Mouse (Mus musculus): ENCODE measurements around the gene Hist1h3f. TPM values are rescaled to one million over a fixed set of nuclear protein-coding genes. Genes with fewer than 3 reads are reported as not detected.

Gene Hist1h3f
- total and polyA plus RNA-seq, 3 experiments, result 1.2 to 541 TPM; not detected in 1

- TF ChIP-seq KAT2A (conservative IDR thresholded peaks at IDR 0.05; ENCODE audit: low read depth, low read length) (no peak), USF2 (IDR thresholded peaks at IDR 0.05; ENCODE audit: borderline replicate concordance in 1 of 2, insufficient read depth in 1 of 2, low read depth in 1 of 2, low read length in 2 of 2) (no peak), GATA1 (IDR thresholded peaks at IDR 0.05; ENCODE audit: low read depth, low read length) (no peak), E2F4 (IDR thresholded peaks at IDR 0.05; ENCODE audit: borderline replicate concordance, low read depth, low read length) (no peak), TAL1 (IDR thresholded peaks at IDR 0.05; ENCODE audit: low read length) (no peak), EP300 (IDR thresholded peaks at IDR 0.05; ENCODE audit: low read depth in 1 of 2, low read length in 2 of 2) (no peak), GABPA (IDR thresholded peaks at IDR 0.05; ENCODE audit: low read depth, low read length) (no peak), POLR2A (IDR thresholded peaks at IDR 0.05; ENCODE audit: control insufficient read depth in 1 of 2, insufficient read depth in 1 of 2, low read depth in 1 of 2, low read length in 2 of 2, poor library complexity in 1 of 2) (no peak)
- Histone ChIP-seq H3K36me3 (ENCODE audit: control insufficient read depth in 1 of 2, insufficient read depth in 2 of 2, low read length in 2 of 2) (peaks cover 0 to 21% of the 10 kb centered on the region in 2 experiments; a peak in 2 of 4 replicates), H3K9me3 (replicated peaks; ENCODE audit: insufficient read depth, low read length) (no peaks in the 10 kb centered on the region), H3K4me3 (ENCODE audit: control insufficient read depth in 1 of 2, insufficient read depth in 1 of 2, low read depth in 2 of 2, low read length in 2 of 2) (peak overlapping the region; percentile 49 to 70), H3K4me1 (ENCODE audit: control insufficient read depth in 1 of 2, insufficient read depth in 2 of 2, low read length in 2 of 2) (peaks cover 0 to 12% of the 10 kb centered on the region in 2 experiments; a peak in 2 of 4 replicates), H3K27ac (ENCODE audit: control insufficient read depth, low read depth, low read length) (peak overlapping the region; percentile 45; the same call in 1 of the 2 replicates), H3K79me2 (ENCODE audit: control insufficient read depth, insufficient read depth, low read length, poor library complexity) (no peaks in the 10 kb centered on the region), H3K9ac (ENCODE audit: control insufficient read depth, low read depth, low read length, poor library complexity, severe bottlenecking) (peak overlapping the region; percentile 67), H3K27me3 (ENCODE audit: control insufficient read depth in 1 of 2, insufficient read depth in 2 of 2, low read length in 2 of 2) (no peaks in the 10 kb centered on the region)
- DNase-seq (ENCODE audit: low read depth, low spot score), result no peak
Measured at GRCm38 (mm10) chr13:23518295-23518603, 25.6 kb upstream of the Hist1h3f start.

- Histone ChIP-seq H3K79me2 (ENCODE audit: control insufficient read depth, insufficient read depth, low read length, poor library complexity) (no peaks in the 10 kb centered on the region), H3K27ac (ENCODE audit: control insufficient read depth, low read depth, low read length) (no peak overlapping the region)
- peak; percentile 86 for DNase-seq (ENCODE audit: low read depth, low spot score)
Measured at GRCm38 (mm10) chr13:23518885-23519284, 25.0 kb upstream of the Hist1h3f start.

DNA sequence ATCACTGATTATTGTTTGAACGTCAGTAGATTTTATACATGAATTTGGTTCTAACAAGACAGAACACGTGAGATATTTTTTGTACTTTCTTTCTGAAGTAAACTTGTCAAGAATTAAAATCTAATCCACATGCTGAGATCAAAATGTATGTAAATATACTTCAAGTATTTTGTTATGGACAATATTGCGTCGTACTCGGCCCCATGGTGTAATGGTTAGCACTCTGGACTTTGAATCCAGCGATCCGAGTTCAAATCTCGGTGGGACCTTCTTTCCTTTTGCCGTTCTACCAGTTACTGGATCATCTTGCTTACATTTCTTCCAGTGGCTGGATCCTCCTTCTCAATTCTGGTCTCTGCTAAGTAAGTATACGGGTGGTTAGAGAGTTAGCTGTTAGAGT is 24.4 kb upstream of the Hist1h3f start:
- H3K27ac ChIP-seq (ENCODE audit: control insufficient read depth, low read depth, low read length), result no peak overlapping the region
- peak; percentile 49; the same call in 1 of the 2 replicates for TF ChIP-seq GATA1 (IDR thresholded peaks at IDR 0.05; ENCODE audit: low read depth, low read length)
- peak; percentile 99 for TF ChIP-seq TBP (IDR thresholded peaks at IDR 0.05; ENCODE audit: low read depth, low read length)
- no peak for TF ChIP-seq UBTF (IDR thresholded peaks at IDR 0.05; ENCODE audit: borderline replicate concordance, insufficient read depth, low read depth, low read length)
- no peaks in the 10 kb centered on the region for H3K9me3 ChIP-seq (replicated peaks; ENCODE audit: insufficient read depth, low read length)
- H3K9ac ChIP-seq (ENCODE audit: control insufficient read depth, low read depth, low read length, poor library complexity, severe bottlenecking), result peak overlapping the region; percentile 9
- peak; percentile 87 for DNase-seq (ENCODE audit: low read depth, low spot score)
- H3K4me3 ChIP-seq (ENCODE audit: control insufficient read depth in 1 of 2, insufficient read depth in 1 of 2, low read depth in 2 of 2, low read length in 2 of 2), result peak overlapping the region; percentile 25 to 52
- H3K36me3 ChIP-seq (ENCODE audit: control insufficient read depth in 1 of 2, insufficient read depth in 2 of 2, low read length in 2 of 2), result peaks cover 0 to 23% of the 10 kb centered on the region in 2 experiments; a peak in 2 of 4 replicates
- H3K4me1 ChIP-seq (ENCODE audit: control insufficient read depth in 1 of 2, insufficient read depth in 2 of 2, low read length in 2 of 2), result peaks cover 2 to 12% of the 10 kb centered on the region in 2 experiments
- H3K79me2 ChIP-seq (ENCODE audit: control insufficient read depth, insufficient read depth, low read length, poor library complexity), result no peaks in the 10 kb centered on the region
- no peaks in the 10 kb centered on the region for H3K27me3 ChIP-seq (ENCODE audit: control insufficient read depth in 1 of 2, insufficient read depth in 2 of 2, low read length in 2 of 2)

More at GRCm38 (mm10) chr13:23518885-23519284, 25.0 kb upstream of the Hist1h3f start:
- H3K9ac ChIP-seq (ENCODE audit: control insufficient read depth, low read depth, low read length, poor library complexity, severe bottlenecking), result peak overlapping the region; percentile 67
- H3K4me3 ChIP-seq (ENCODE audit: control insufficient read depth in 1 of 2, insufficient read depth in 1 of 2, low read depth in 2 of 2, low read length in 2 of 2), result peak overlapping the region; percentile 49 to 52
- no peaks in the 10 kb centered on the region for H3K27me3 ChIP-seq (ENCODE audit: control insufficient read depth in 1 of 2, insufficient read depth in 2 of 2, low read length in 2 of 2)
- peaks cover 0 to 12% of the 10 kb centered on the region in 2 experiments; a peak in 2 of 4 replicates for H3K4me1 ChIP-seq (ENCODE audit: control insufficient read depth in 1 of 2, insufficient read depth in 2 of 2, low read length in 2 of 2)
- no peaks in the 10 kb centered on the region for H3K9me3 ChIP-seq (replicated peaks; ENCODE audit: insufficient read depth, low read length)
- H3K36me3 ChIP-seq (ENCODE audit: control insufficient read depth in 1 of 2, insufficient read depth in 2 of 2, low read length in 2 of 2), result peaks cover 0 to 21% of the 10 kb centered on the region in 2 experiments; a peak in 2 of 4 replicates
- TF ChIP-seq SMC3 (IDR thresholded peaks at IDR 0.05; ENCODE audit: low read depth, low read length), result no peak
- TF ChIP-seq NELFE (IDR thresholded peaks at IDR 0.05; ENCODE audit: low read depth, low read length), result no peak
- no peak for TF ChIP-seq MAZ (IDR thresholded peaks at IDR 0.05; ENCODE audit: low read depth, low read length)
- no peak for TF ChIP-seq POLR2AphosphoS2 (IDR thresholded peaks at IDR 0.05; ENCODE audit: low read length)
- peak; percentile 94 for TF ChIP-seq GATA1 (IDR thresholded peaks at IDR 0.05; ENCODE audit: low read depth, low read length)
- TF ChIP-seq TBP (IDR thresholded peaks at IDR 0.05; ENCODE audit: low read depth, low read length), result peak; percentile 100
- no peak for TF ChIP-seq ZNF384 (IDR thresholded peaks at IDR 0.05; ENCODE audit: low read depth, low read length)
- no peak for TF ChIP-seq CHD1 (IDR thresholded peaks at IDR 0.05; ENCODE audit: low read depth, low read length)
- TF ChIP-seq JUND (IDR thresholded peaks at IDR 0.05; ENCODE audit: low read depth, low read length), result no peak
- TF ChIP-seq CTCF (IDR thresholded peaks at IDR 0.05 in 2 of 3, conservative IDR thresholded peaks at IDR 0.05 in 1 of 3; ENCODE audit: control insufficient read depth in 1 of 3, insufficient read depth in 1 of 3, low read depth in 2 of 3, low read length in 3 of 3, poor library complexity in 1 of 3, severe bottlenecking in 1 of 3), result no peak
- no peak for TF ChIP-seq GABPA (IDR thresholded peaks at IDR 0.05; ENCODE audit: low read depth, low read length)
- no peak for TF ChIP-seq HCFC1 (IDR thresholded peaks at IDR 0.05; ENCODE audit: low read depth, low read length)

Measured in MEL (cell line).